In the genomic region with DNA sequence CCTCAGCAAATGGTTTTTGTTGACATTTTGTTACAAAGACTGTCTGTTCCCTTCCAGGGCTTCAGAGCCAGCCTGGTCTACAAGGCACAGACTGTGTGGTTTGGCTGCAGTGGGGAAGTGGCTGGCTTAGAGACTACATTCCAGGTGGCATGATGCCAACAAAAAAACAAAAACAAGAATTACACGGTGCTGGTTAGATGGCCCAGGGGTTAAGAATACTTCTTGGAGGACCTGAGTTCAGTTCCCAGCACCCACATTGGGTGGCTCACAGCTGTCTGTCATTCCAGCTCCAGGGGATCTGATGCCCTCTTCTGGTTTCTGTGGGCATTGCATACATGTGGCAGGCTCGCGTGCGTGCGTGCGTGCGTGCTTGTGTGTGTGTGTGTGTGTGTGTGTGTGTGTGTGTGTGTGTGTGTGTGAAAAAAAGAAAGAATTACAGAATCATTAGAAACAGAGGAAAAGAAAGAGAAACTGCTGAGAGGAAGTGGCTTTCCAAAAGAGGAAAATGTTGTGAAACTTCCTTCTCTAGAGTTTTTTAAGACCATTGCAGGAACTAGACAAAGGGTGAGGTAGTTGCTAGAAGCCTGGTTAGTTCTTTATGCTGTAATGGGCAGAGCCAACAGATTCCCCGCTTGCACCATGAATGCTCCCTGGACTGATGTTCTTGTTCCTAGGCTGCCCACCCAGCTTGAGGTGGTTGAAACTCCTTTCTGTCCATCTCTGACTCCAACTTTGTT, we compare ENCODE assay signal across 15 mouse cellular contexts. TPM values are rescaled to one million over a fixed set of nuclear protein-coding genes. Genes with fewer than 3 reads are reported as not detected.
DNase-seq lines count a peak whose midpoint lies in the region; ATAC-seq and TF ChIP-seq lines count a peak whose summit lies in the region.
"Had no signal": no experiment of that assay in that cellular context is flagged by ENCODE, and none has a peak within 500 bp of the region (broad histone marks: within the 10 kb centered on the region; RNA-seq: fewer than 3 reads in every experiment).

No protein-coding gene starts in this region.

- peak; percentile 32 for DNase-seq in MEL (ENCODE audit: low read depth, low spot score)
- DNase-seq in brain, adult 2 months (ENCODE audit: low read depth, low spot score) = peak; percentile 24
- no peak for DNase-seq in left cerebral cortex, adult 11 months (ENCODE audit: low spot score)
- DNase-seq in adrenal gland, postnatal 25 days = no peak
- DNase-seq: cerebellum, postnatal 36 days had no signal

- H3K79me2 ChIP-seq in MEL (ENCODE audit: control insufficient read depth, insufficient read depth, low read length, poor library complexity) = no peaks in the 10 kb centered on the region

- TF ChIP-seq CTCF in MEL (IDR thresholded peaks at IDR 0.05 in 2 of 3, conservative IDR thresholded peaks at IDR 0.05 in 1 of 3; ENCODE audit: control insufficient read depth in 1 of 3, insufficient read depth in 1 of 3, low read depth in 2 of 3, low read length in 3 of 3, poor library complexity in 1 of 3, severe bottlenecking in 1 of 3) = peak in 2 of 3 experiments; percentile 35 to 45; a peak in 5 of 6 replicates
- no peak for TF ChIP-seq CTCF in small intestine, adult 2 months (IDR thresholded peaks at IDR 0.05; ENCODE audit: extremely low read depth, insufficient read length, insufficient replicate concordance, low read depth, low read length)

- TF ChIP-seq RAD21 in MEL (IDR thresholded peaks at IDR 0.05; ENCODE audit: low read depth, low read length) = 0 out of 2 replicates have a peak, but pooled peaks have one; percentile 2

- TF ChIP-seq POLR2A in MEL (IDR thresholded peaks at IDR 0.05; ENCODE audit: control insufficient read depth in 1 of 2, insufficient read depth in 1 of 2, low read depth in 1 of 2, low read length in 2 of 2, poor library complexity in 1 of 2) = no peak
- no peak for TF ChIP-seq POLR2A in small intestine, adult 2 months (IDR thresholded peaks at IDR 0.05; ENCODE audit: low read depth, low read length)

- H3K9me3 ChIP-seq in liver, embryonic 15.5 days (replicated peaks) = no peaks in the 10 kb centered on the region
- H3K9me3 ChIP-seq in liver, embryonic 12.5 days (replicated peaks) = peaks cover 5% of the 10 kb centered on the region
- H3K9me3 ChIP-seq in MEL (replicated peaks; ENCODE audit: insufficient read depth, low read length) = no peaks in the 10 kb centered on the region
- H3K9me3 ChIP-seq: embryonic facial prominence, embryonic 15.5 days; kidney, embryonic 15.5 days had no signal

- no peak overlapping the region for H3K4me3 ChIP-seq in liver, embryonic 15.5 days (replicated peaks)
- H3K4me3 ChIP-seq in liver, embryonic 12.5 days = no peak overlapping the region
- no peak overlapping the region for H3K4me3 ChIP-seq in MEL (ENCODE audit: control insufficient read depth in 1 of 2, insufficient read depth in 1 of 2, low read depth in 2 of 2, low read length in 2 of 2)
- H3K4me3 ChIP-seq in small intestine, adult 2 months (ENCODE audit: low read depth, low read length) = no peak overlapping the region
- H3K4me3 ChIP-seq: embryonic facial prominence, embryonic 15.5 days; heart, embryonic 12.5 days; kidney, embryonic 15.5 days; limb, embryonic 12.5 days; megakaryocyte, embryonic 14.5 days; myocyte had no signal

- H3K36me3 ChIP-seq in liver, embryonic 15.5 days (replicated peaks) = 0 out of 2 replicates have a peak, but pooled peaks cover 5% of the 10 kb centered on the region
- H3K36me3 ChIP-seq in liver, embryonic 12.5 days = peaks cover 7% of the 10 kb centered on the region
- peaks cover 0 to 3% of the 10 kb centered on the region in 2 experiments; a peak in 2 of 4 replicates for H3K36me3 ChIP-seq in MEL (ENCODE audit: control insufficient read depth in 1 of 2, insufficient read depth in 2 of 2, low read length in 2 of 2)
- H3K36me3 ChIP-seq in small intestine, adult 2 months (ENCODE audit: control insufficient read depth, insufficient read depth, low read length) = peaks cover 17% of the 10 kb centered on the region; the same call in 1 of the 2 replicates
- H3K36me3 ChIP-seq: embryonic facial prominence, embryonic 15.5 days; heart, embryonic 12.5 days; kidney, embryonic 15.5 days; limb, embryonic 12.5 days had no signal

- 80% methylated on average over 8 of the region's 8 CpGs for WGBS in liver, embryonic 15.5 days (ENCODE audit: insufficient replicate concordance)
- 91% methylated on average over 8 of the region's 8 CpGs for WGBS in liver, embryonic 12.5 days (ENCODE audit: insufficient replicate concordance)
- WGBS in small intestine, adult 2 months = 80% methylated on average over 8 of the region's 8 CpGs

- ATAC-seq in liver, embryonic 15.5 days (ENCODE audit: insufficient read depth) = no peak
- no peak; the same call in 1 of the 2 replicates for ATAC-seq in liver, embryonic 12.5 days

- H3K4me2 ChIP-seq in liver, embryonic 15.5 days = no peak overlapping the region
- H3K4me2 ChIP-seq in liver, embryonic 12.5 days = no peak overlapping the region
- H3K4me2 ChIP-seq: embryonic facial prominence, embryonic 15.5 days; heart, embryonic 12.5 days; hindbrain, embryonic 14.5 days; kidney, embryonic 15.5 days; limb, embryonic 12.5 days had no signal

- no peaks in the 10 kb centered on the region for H3K27me3 ChIP-seq in liver, embryonic 15.5 days
- no peaks in the 10 kb centered on the region for H3K27me3 ChIP-seq in liver, embryonic 12.5 days (replicated peaks)
- no peaks in the 10 kb centered on the region for H3K27me3 ChIP-seq in MEL (ENCODE audit: control insufficient read depth in 1 of 2, insufficient read depth in 2 of 2, low read length in 2 of 2)
- H3K27me3 ChIP-seq in small intestine, adult 2 months (ENCODE audit: control insufficient read depth, insufficient read depth, low read length) = no peaks in the 10 kb centered on the region
- H3K27me3 ChIP-seq: embryonic facial prominence, embryonic 15.5 days; heart, embryonic 12.5 days; kidney, embryonic 15.5 days; limb, embryonic 12.5 days had no signal

- no peak for TF ChIP-seq EP300 in MEL (IDR thresholded peaks at IDR 0.05; ENCODE audit: low read depth in 1 of 2, low read length in 2 of 2)

- peaks cover 55% of the 10 kb centered on the region for H3K4me1 ChIP-seq in liver, embryonic 15.5 days (replicated peaks)
- peaks cover 39% of the 10 kb centered on the region for H3K4me1 ChIP-seq in liver, embryonic 12.5 days
- 0 out of 4 replicates have a peak, but pooled peaks cover 0 to 2% of the 10 kb centered on the region in 2 experiments for H3K4me1 ChIP-seq in MEL (ENCODE audit: control insufficient read depth in 1 of 2, insufficient read depth in 2 of 2, low read length in 2 of 2)
- H3K4me1 ChIP-seq in small intestine, adult 2 months (ENCODE audit: control insufficient read depth, insufficient read depth, insufficient read length, low read length) = peaks cover 64% of the 10 kb centered on the region

- peak overlapping the region; percentile 55; the same call in 1 of the 2 replicates for H3K27ac ChIP-seq in liver, embryonic 15.5 days (replicated peaks)
- H3K27ac ChIP-seq in liver, embryonic 12.5 days = no peak overlapping the region
- H3K27ac ChIP-seq in MEL (ENCODE audit: control insufficient read depth, low read depth, low read length) = no peak overlapping the region
- peak overlapping the region; percentile 70 for H3K27ac ChIP-seq in small intestine, adult 2 months (ENCODE audit: insufficient read depth, low read depth, low read length)
- H3K27ac ChIP-seq: embryonic facial prominence, embryonic 15.5 days; hindbrain, embryonic 14.5 days; kidney, embryonic 15.5 days; limb, embryonic 12.5 days had no signal

- H3K9ac ChIP-seq in liver, embryonic 15.5 days = no peak overlapping the region
- H3K9ac ChIP-seq in liver, embryonic 12.5 days = no peak overlapping the region
- no peak overlapping the region for H3K9ac ChIP-seq in MEL (ENCODE audit: control insufficient read depth, low read depth, low read length, poor library complexity, severe bottlenecking)
- H3K9ac ChIP-seq: embryonic facial prominence, embryonic 15.5 days; heart, embryonic 12.5 days; hindbrain, embryonic 14.5 days; kidney, embryonic 15.5 days; limb, embryonic 12.5 days had no signal

RNA-seq across cellular contexts. Expression of a gene that starts 24.9 kb away (rescaled TPM):
- polyA plus RNA-seq in liver, embryonic 15.5 days (2015; fragmentation: Nextera tagmentation; extraction: Ambion mirVana) = 11.9 and 13.5 TPM in 2 replicates
- polyA plus RNA-seq in liver, embryonic 12.5 days (2016; fragmentation: Nextera tagmentation; extraction: Ambion mirVana) = 17.2 and 17.9 TPM in 2 replicates
- total RNA-seq in MEL (2012; rRNA removed) = 5.2 TPM in 2 replicates
- polyA plus RNA-seq in MEL (2012; ENCODE audit: insufficient read depth in 1 of 2, insufficient read length in 2 of 2, low read depth in 1 of 2, low replicate concordance in 2 of 2, missing spikeins in 1 of 2) = 1 to 10 TPM in 1 of 2 experiments, not detected in 1; 6.8 TPM
- polyA plus RNA-seq in small intestine, adult 2 months (2012; rRNA removed) = 35.4 and 97.6 TPM in 2 replicates
- 13.8 and 17.1 TPM in 2 replicates for total RNA-seq in adrenal gland, postnatal 25 days (2021)

RNA-seq across cellular contexts. Expression of a gene that starts 33.7 kb away (rescaled TPM):
- polyA plus RNA-seq in liver, embryonic 15.5 days (2015; fragmentation: Nextera tagmentation; extraction: Ambion mirVana) = 0.77 and 0.83 TPM in 2 replicates
- 1.3 TPM in 2 replicates for polyA plus RNA-seq in liver, embryonic 12.5 days (2016; fragmentation: Nextera tagmentation; extraction: Ambion mirVana)
- total RNA-seq in MEL (2012; rRNA removed) = 111 and 136 TPM in 2 replicates
- 100 to 1,000 TPM; 102 to 121 TPM for polyA plus RNA-seq in MEL (2012; ENCODE audit: insufficient read depth in 1 of 2, insufficient read length in 2 of 2, low read depth in 1 of 2, low replicate concordance in 2 of 2, missing spikeins in 1 of 2)
- polyA plus RNA-seq in small intestine, adult 2 months (2012; rRNA removed) = 11.3 and 16.6 TPM in 2 replicates
- 49.5 and 50.7 TPM in 2 replicates for total RNA-seq in adrenal gland, postnatal 25 days (2021)

RNA-seq across cellular contexts. Expression of a gene that starts 39.4 kb away (rescaled TPM):
- polyA plus RNA-seq in liver, embryonic 15.5 days (2015; fragmentation: Nextera tagmentation; extraction: Ambion mirVana) = 8.7 and 10.8 TPM in 2 replicates
- polyA plus RNA-seq in liver, embryonic 12.5 days (2016; fragmentation: Nextera tagmentation; extraction: Ambion mirVana) = 13.9 and 14.8 TPM in 2 replicates
- 11.4 and 12.5 TPM in 2 replicates for total RNA-seq in MEL (2012; rRNA removed)
- polyA plus RNA-seq in MEL (2012; ENCODE audit: insufficient read depth in 1 of 2, insufficient read length in 2 of 2, low read depth in 1 of 2, low replicate concordance in 2 of 2, missing spikeins in 1 of 2) = 10 to 100 TPM in 1 of 2 experiments, not detected in 1; 12.0 TPM
- 6.0 and 7.8 TPM in 2 replicates for polyA plus RNA-seq in small intestine, adult 2 months (2012; rRNA removed)
- total RNA-seq in adrenal gland, postnatal 25 days (2021) = 31.6 and 32.6 TPM in 2 replicates

RNA-seq across cellular contexts. Expression of a gene that starts 56.5 kb away (rescaled TPM):
- polyA plus RNA-seq in liver, embryonic 15.5 days (2015; fragmentation: Nextera tagmentation; extraction: Ambion mirVana) = 0.17 TPM in 1 of 2 replicates, not detected in the other
- not detected in 2 replicates for polyA plus RNA-seq in liver, embryonic 12.5 days (2016; fragmentation: Nextera tagmentation; extraction: Ambion mirVana)
- total RNA-seq in MEL (2012; rRNA removed) = 0.26 and 0.81 TPM in 2 replicates
- 1 to 10 TPM in 1 of 2 experiments, not detected in 1; 2.8 TPM for polyA plus RNA-seq in MEL (2012; ENCODE audit: insufficient read depth in 1 of 2, insufficient read length in 2 of 2, low read depth in 1 of 2, low replicate concordance in 2 of 2, missing spikeins in 1 of 2)
- polyA plus RNA-seq in small intestine, adult 2 months (2012; rRNA removed) = 14.0 and 50.2 TPM in 2 replicates
- not detected in 2 replicates for total RNA-seq in adrenal gland, postnatal 25 days (2021)
- polyA plus RNA-seq: heart, embryonic 12.5 days had no signal

RNA-seq across cellular contexts. Expression of a gene that starts 58.6 kb away (rescaled TPM):
- 79.4 and 80.7 TPM in 2 replicates for polyA plus RNA-seq in liver, embryonic 15.5 days (2015; fragmentation: Nextera tagmentation; extraction: Ambion mirVana)
- polyA plus RNA-seq in liver, embryonic 12.5 days (2016; fragmentation: Nextera tagmentation; extraction: Ambion mirVana) = 106 and 109 TPM in 2 replicates
- total RNA-seq in MEL (2012; rRNA removed) = 134 and 147 TPM in 2 replicates
- polyA plus RNA-seq in MEL (2012; ENCODE audit: insufficient read depth in 1 of 2, insufficient read length in 2 of 2, low read depth in 1 of 2, low replicate concordance in 2 of 2, missing spikeins in 1 of 2) = 100 to 1,000 TPM in 1 of 2 experiments, not detected in 1; 161 TPM
- polyA plus RNA-seq in small intestine, adult 2 months (2012; rRNA removed) = 36.4 and 71.2 TPM in 2 replicates
- total RNA-seq in adrenal gland, postnatal 25 days (2021) = 175 and 224 TPM in 2 replicates

Comparison
In these comparisons a context has a peak if more than half of its experiments do, and no peak if none do; other contexts are left out.
1. H3K27ac ChIP-seq: peak in liver, embryonic 15.5 days (single experiment) and small intestine, adult 2 months (single experiment); none in liver, embryonic 12.5 days (single experiment) and MEL (single experiment).
2. DNase-seq: peak in MEL (single experiment) and brain, adult 2 months (single experiment); none in left cerebral cortex, adult 11 months (single experiment) and adrenal gland, postnatal 25 days (single experiment).